In genomic region chr5:113806414-113806813, GRCm38 (mm10) we compare ENCODE assay signal across 20 mouse cellular contexts. TPM values are rescaled to one million over a fixed set of nuclear protein-coding genes. Genes with fewer than 3 reads are reported as not detected.
DNase-seq lines count a peak whose midpoint lies in the region; ATAC-seq and TF ChIP-seq lines count a peak whose summit lies in the region.
"Had no signal": no experiment of that assay in that cellular context is flagged by ENCODE, and none has a peak within 500 bp of the region (broad histone marks: within the 10 kb centered on the region; RNA-seq: fewer than 3 reads in every experiment).

No protein-coding gene starts in this region.

- no peak for TF ChIP-seq CTCF in lung, embryonic 14.5 days (IDR thresholded peaks at IDR 0.05; ENCODE audit: low read depth)
- no peak for TF ChIP-seq CTCF in bone marrow, adult 2 months (IDR thresholded peaks at IDR 0.05; ENCODE audit: control insufficient read depth, insufficient read depth, low read length)

- no peak overlapping the region for H3K4me2 ChIP-seq in lung, embryonic 14.5 days
- no peak overlapping the region for H3K4me2 ChIP-seq in intestine, embryonic 16.5 days (ENCODE audit: low read depth, low read length)
- H3K4me2 ChIP-seq in stomach, embryonic 14.5 days (replicated peaks; ENCODE audit: low read depth, low read length): no peak overlapping the region
- H3K4me2 ChIP-seq: forebrain, embryonic 13.5 days; liver, embryonic 11.5 days had no signal

- H3K27ac ChIP-seq in lung, embryonic 14.5 days (ENCODE audit: low read depth): peak overlapping the region; percentile 43
- peak overlapping the region; percentile 82 for H3K27ac ChIP-seq in bone marrow, adult 2 months (ENCODE audit: control insufficient read depth, insufficient read depth, low read depth, low read length, poor library complexity)
- H3K27ac ChIP-seq in intestine, embryonic 16.5 days (ENCODE audit: low read length): 0 out of 2 replicates have a peak overlapping the region, but pooled peaks have one; percentile 29
- H3K27ac ChIP-seq in stomach, embryonic 14.5 days (ENCODE audit: low read length): peak overlapping the region; percentile 33; the same call in 1 of the 2 replicates
- H3K27ac ChIP-seq: forebrain, embryonic 13.5 days; hindbrain, embryonic 10.5 days; hindbrain, postnatal 0 days had no signal

- H3K4me3 ChIP-seq in lung, embryonic 14.5 days (ENCODE audit: low read depth, low read length): no peak overlapping the region
- no peak overlapping the region for H3K4me3 ChIP-seq in bone marrow, adult 2 months (replicated peaks; ENCODE audit: control insufficient read depth, low read depth, low read length)
- no peak overlapping the region for H3K4me3 ChIP-seq in intestine, embryonic 16.5 days (ENCODE audit: low read length)
- no peak overlapping the region for H3K4me3 ChIP-seq in stomach, embryonic 14.5 days (ENCODE audit: low read depth, low read length)
- H3K4me3 ChIP-seq: forebrain, embryonic 13.5 days; hindbrain, embryonic 10.5 days had no signal

- no peak overlapping the region for H3K9ac ChIP-seq in lung, embryonic 14.5 days
- H3K9ac ChIP-seq in intestine, embryonic 16.5 days (ENCODE audit: low read depth, low read length): no peak overlapping the region
- no peak overlapping the region for H3K9ac ChIP-seq in stomach, embryonic 14.5 days (replicated peaks; ENCODE audit: low read depth, low read length)
- H3K9ac ChIP-seq: forebrain, embryonic 13.5 days had no signal

- H3K4me1 ChIP-seq in lung, embryonic 14.5 days (ENCODE audit: insufficient read depth): peaks cover 7% of the 10 kb centered on the region; the same call in 1 of the 2 replicates
- H3K4me1 ChIP-seq in bone marrow, adult 2 months (ENCODE audit: control insufficient read depth, insufficient read depth, low read length): peaks cover 6% of the 10 kb centered on the region
- peaks cover 14% of the 10 kb centered on the region; the same call in 1 of the 2 replicates for H3K4me1 ChIP-seq in intestine, embryonic 16.5 days (ENCODE audit: control insufficient read depth, insufficient read depth, low read length)
- peaks cover 4% of the 10 kb centered on the region for H3K4me1 ChIP-seq in stomach, embryonic 14.5 days (ENCODE audit: control insufficient read depth, insufficient read depth, low read length)
- H3K4me1 ChIP-seq: forebrain, embryonic 13.5 days had no signal

- H3K9me3 ChIP-seq in lung, embryonic 14.5 days (ENCODE audit: low read depth, low read length): no peaks in the 10 kb centered on the region
- 0 out of 2 replicates have a peak, but pooled peaks cover under 1% of the 10 kb centered on the region for H3K9me3 ChIP-seq in intestine, embryonic 16.5 days (ENCODE audit: control insufficient read depth, low read length)
- H3K9me3 ChIP-seq in stomach, embryonic 14.5 days (ENCODE audit: control insufficient read depth, low read depth, low read length): peaks cover 5% of the 10 kb centered on the region; the same call in 1 of the 2 replicates

- DNase-seq in lung, embryonic 14.5 days: peak; percentile 67
- no peak for DNase-seq in lung, postnatal 25 days (ENCODE audit: low spot score)
- no peak for DNase-seq in ovary, postnatal 14 days (ENCODE audit: low spot score)
- DNase-seq in left cerebral cortex, adult 9 months (ENCODE audit: low spot score in 2 of 2): no peak
- no peak for DNase-seq in urinary bladder, postnatal 10 days (ENCODE audit: low spot score)
- DNase-seq: adrenal gland, postnatal 36 days; cerebellum, adult 2 months; cerebellum, postnatal 36 days; gastrocnemius, postnatal 36 days; right cerebral cortex, postnatal 25 days; thymus, postnatal 25 days had no signal

- no peaks in the 10 kb centered on the region for H3K27me3 ChIP-seq in lung, embryonic 14.5 days (ENCODE audit: insufficient read depth, low read length)
- H3K27me3 ChIP-seq in intestine, embryonic 16.5 days (replicated peaks; ENCODE audit: control insufficient read depth, insufficient read depth, low read length): no peaks in the 10 kb centered on the region
- no peaks in the 10 kb centered on the region for H3K27me3 ChIP-seq in stomach, embryonic 14.5 days (ENCODE audit: control insufficient read depth, insufficient read depth, low read length)

- 6% methylated on average over 10 of the region's 10 CpGs for WGBS in lung, embryonic 14.5 days
- 22% methylated on average over 10 of the region's 10 CpGs for WGBS in bone marrow, adult 2 months
- 9% methylated on average over 10 of the region's 10 CpGs for WGBS in intestine, embryonic 16.5 days
- WGBS in stomach, embryonic 14.5 days: 8% methylated on average over 10 of the region's 10 CpGs

- peak; percentile 56 for ATAC-seq in lung, embryonic 14.5 days (ENCODE audit: insufficient read depth)
- ATAC-seq in intestine, embryonic 16.5 days: peak; percentile 63
- ATAC-seq in stomach, embryonic 14.5 days (ENCODE audit: insufficient number of reproducible peaks, insufficient read depth, low FRiP score, low read depth): no peak
- ATAC-seq: activated CD4-positive, CD25-positive, alpha-beta regulatory T cell, adult 4 months; forebrain, embryonic 13.5 days; hindbrain, postnatal 0 days; midbrain, embryonic 16.5 days had no signal

- TF ChIP-seq POLR2A in bone marrow, adult 2 months (IDR thresholded peaks at IDR 0.05; ENCODE audit: borderline replicate concordance, control insufficient read depth, low read depth, low read length): no peak

- no peaks in the 10 kb centered on the region for H3K36me3 ChIP-seq in lung, embryonic 14.5 days (ENCODE audit: insufficient read depth)
- H3K36me3 ChIP-seq in intestine, embryonic 16.5 days (ENCODE audit: control insufficient read depth, insufficient read depth, low read length): no peaks in the 10 kb centered on the region
- no peaks in the 10 kb centered on the region for H3K36me3 ChIP-seq in stomach, embryonic 14.5 days (ENCODE audit: control insufficient read depth, insufficient read depth, low read length)
- H3K36me3 ChIP-seq: hindbrain, embryonic 10.5 days had no signal

RNA-seq across cellular contexts. Expression of gene Tmem119, which starts 6.1 kb away (rescaled TPM):
- 23.0 and 23.6 TPM in 2 replicates for polyA plus RNA-seq in lung, embryonic 14.5 days (2014; fragmentation: Nextera tagmentation; extraction: Ambion mirVana)
- 1.4 and 1.8 TPM in 2 replicates for polyA plus RNA-seq in bone marrow, adult 2 months (2011; ENCODE audit: insufficient read depth, insufficient read length, low replicate concordance, missing spikeins)
- 56.6 and 63.7 TPM in 2 replicates for polyA plus RNA-seq in intestine, embryonic 16.5 days (2015; fragmentation: Nextera tagmentation; extraction: Ambion mirVana)
- 46.1 and 49.0 TPM in 2 replicates for polyA plus RNA-seq in stomach, embryonic 14.5 days (2014; fragmentation: Nextera tagmentation; extraction: Ambion mirVana)
- polyA plus RNA-seq: activated CD4-positive, CD25-positive, alpha-beta regulatory T cell, adult 4 months had no signal

RNA-seq across cellular contexts. Expression of gene Selplg, which starts 26.0 kb away (rescaled TPM):
- polyA plus RNA-seq in lung, embryonic 14.5 days (2014; fragmentation: Nextera tagmentation; extraction: Ambion mirVana): 2.9 and 3.4 TPM in 2 replicates
- 48.2 and 146 TPM in 2 replicates for polyA plus RNA-seq in bone marrow, adult 2 months (2011; ENCODE audit: insufficient read depth, insufficient read length, low replicate concordance, missing spikeins)
- 6.8 and 7.5 TPM in 2 replicates for polyA plus RNA-seq in intestine, embryonic 16.5 days (2015; fragmentation: Nextera tagmentation; extraction: Ambion mirVana)
- polyA plus RNA-seq in stomach, embryonic 14.5 days (2014; fragmentation: Nextera tagmentation; extraction: Ambion mirVana): 2.9 and 4.5 TPM in 2 replicates

RNA-seq across cellular contexts. Expression of gene Iscu, which starts 33.9 kb away (rescaled TPM):
- 112 and 116 TPM in 2 replicates for polyA plus RNA-seq in lung, embryonic 14.5 days (2014; fragmentation: Nextera tagmentation; extraction: Ambion mirVana)
- polyA plus RNA-seq in bone marrow, adult 2 months (2011; ENCODE audit: insufficient read depth, insufficient read length, low replicate concordance, missing spikeins): 108 and 116 TPM in 2 replicates
- 99.0 and 114 TPM in 2 replicates for polyA plus RNA-seq in intestine, embryonic 16.5 days (2015; fragmentation: Nextera tagmentation; extraction: Ambion mirVana)
- 106 and 117 TPM in 2 replicates for polyA plus RNA-seq in stomach, embryonic 14.5 days (2014; fragmentation: Nextera tagmentation; extraction: Ambion mirVana)

RNA-seq across cellular contexts. Expression of gene Sart3, which starts 34.1 kb away (rescaled TPM):
- polyA plus RNA-seq in lung, embryonic 14.5 days (2014; fragmentation: Nextera tagmentation; extraction: Ambion mirVana): 53.8 and 63.1 TPM in 2 replicates
- 42.7 and 57.4 TPM in 2 replicates for polyA plus RNA-seq in bone marrow, adult 2 months (2011; ENCODE audit: insufficient read depth, insufficient read length, low replicate concordance, missing spikeins)
- polyA plus RNA-seq in intestine, embryonic 16.5 days (2015; fragmentation: Nextera tagmentation; extraction: Ambion mirVana): 30.2 and 30.6 TPM in 2 replicates
- polyA plus RNA-seq in stomach, embryonic 14.5 days (2014; fragmentation: Nextera tagmentation; extraction: Ambion mirVana): 30.5 and 34.6 TPM in 2 replicates

Comparison
In these comparisons a context has a peak if more than half of its experiments do, and no peak if none do; other contexts are left out.
1. H3K27ac ChIP-seq: peak in every context shown above with its lines; median percentile 82 in bone marrow, adult 2 months; 43 in lung, embryonic 14.5 days; 33 in stomach, embryonic 14.5 days; 29 in intestine, embryonic 16.5 days.